In the genomic region with DNA sequence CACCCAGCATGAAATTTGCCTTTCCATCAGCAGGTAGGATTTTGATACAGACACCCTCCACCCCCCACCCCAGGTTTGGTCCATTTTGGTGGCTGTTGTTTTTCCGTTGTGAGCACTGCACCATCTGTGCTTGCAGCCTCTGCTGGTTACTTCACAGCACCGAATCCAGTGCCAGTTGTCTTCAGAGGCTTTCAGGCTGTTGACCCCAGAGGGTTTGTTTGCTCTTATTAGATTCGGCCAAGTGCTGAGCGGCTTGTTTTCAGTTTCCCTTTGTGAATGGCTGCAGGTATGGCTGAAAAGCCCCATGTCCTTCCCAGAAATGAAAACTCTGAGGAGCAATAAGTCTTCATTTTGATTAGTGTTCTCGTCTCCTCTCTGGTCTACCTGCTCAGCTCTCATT, we compare ENCODE assay signal across 38 mouse cellular contexts. TPM values are rescaled to one million over a fixed set of nuclear protein-coding genes. Genes with fewer than 3 reads are reported as not detected.
"Had no signal": no experiment of that assay in that cellular context is flagged by ENCODE, and none has a peak within 500 bp of the region (broad histone marks: within the 10 kb centered on the region; RNA-seq: fewer than 3 reads in every experiment).

No protein-coding gene starts in this region.

- H3K9me3 ChIP-seq: embryonic facial prominence, embryonic 10.5 days; embryonic facial prominence, embryonic 12.5 days; embryonic facial prominence, embryonic 13.5 days; embryonic facial prominence, embryonic 15.5 days; forebrain, embryonic 10.5 days; forebrain, embryonic 12.5 days; forebrain, embryonic 13.5 days; forebrain, embryonic 15.5 days had no signal

- H3K4me3 ChIP-seq: embryonic facial prominence, embryonic 10.5 days; embryonic facial prominence, embryonic 12.5 days; embryonic facial prominence, embryonic 13.5 days; embryonic facial prominence, embryonic 15.5 days; erythroblast, embryonic 14.5 days; forebrain, embryonic 10.5 days; forebrain, embryonic 12.5 days; forebrain, embryonic 13.5 days; forebrain, embryonic 15.5 days; gastrocnemius, adult 2 months; heart, adult 2 months had no signal

- H3K9ac ChIP-seq: embryonic facial prominence, embryonic 12.5 days; embryonic facial prominence, embryonic 13.5 days; embryonic facial prominence, embryonic 15.5 days; forebrain, embryonic 12.5 days; forebrain, embryonic 13.5 days; forebrain, embryonic 15.5 days; forebrain, postnatal 0 days had no signal

- H3K4me1 ChIP-seq: embryonic facial prominence, embryonic 10.5 days; embryonic facial prominence, embryonic 12.5 days; embryonic facial prominence, embryonic 13.5 days; embryonic facial prominence, embryonic 15.5 days; forebrain, embryonic 10.5 days; forebrain, embryonic 12.5 days; forebrain, embryonic 13.5 days; forebrain, embryonic 15.5 days had no signal

- H3K4me2 ChIP-seq: embryonic facial prominence, embryonic 12.5 days; embryonic facial prominence, embryonic 13.5 days; embryonic facial prominence, embryonic 15.5 days; forebrain, embryonic 12.5 days; forebrain, embryonic 13.5 days; forebrain, embryonic 15.5 days had no signal

- H3K27ac ChIP-seq: embryonic facial prominence, embryonic 10.5 days; embryonic facial prominence, embryonic 12.5 days; embryonic facial prominence, embryonic 13.5 days; embryonic facial prominence, embryonic 15.5 days; forebrain, embryonic 10.5 days; forebrain, embryonic 12.5 days; forebrain, embryonic 13.5 days; forebrain, embryonic 15.5 days; gastrocnemius, adult 2 months; heart, adult 2 months had no signal

- DNase-seq: cerebellum, adult 2 months; cerebellum, adult 8-10 months; cerebellum, adult 9-10 months; cerebellum, adult 9-11 months; cerebellum, postnatal 10 days; cerebellum, postnatal 14 days; cerebellum, postnatal 25 days; cerebellum, postnatal 36 days; embryo, embryonic 11 days; forebrain, postnatal 0 days; gastrocnemius, adult 2 months; gastrocnemius, postnatal 10 days; gastrocnemius, postnatal 14 days; gastrocnemius, postnatal 25 days; gastrocnemius, postnatal 36 days; heart, adult 11 months; heart, adult 18-20 months; heart, adult 2 months had no signal

- ATAC-seq: forebrain, embryonic 13.5 days; forebrain, embryonic 14.5 days; forebrain, embryonic 15.5 days; forebrain, embryonic 16.5 days; forebrain, postnatal 0 days had no signal

- H3K27me3 ChIP-seq: embryonic facial prominence, embryonic 12.5 days; embryonic facial prominence, embryonic 13.5 days; embryonic facial prominence, embryonic 15.5 days; forebrain, embryonic 12.5 days; forebrain, embryonic 13.5 days; forebrain, embryonic 15.5 days had no signal

- H3K36me3 ChIP-seq: embryonic facial prominence, embryonic 10.5 days; embryonic facial prominence, embryonic 12.5 days; embryonic facial prominence, embryonic 15.5 days; forebrain, embryonic 10.5 days; forebrain, embryonic 12.5 days; forebrain, embryonic 15.5 days had no signal

RNA-seq across cellular contexts. Expression of gene Entpd8, which starts 40.0 kb away (rescaled TPM):
- total RNA-seq: common myeloid progenitor, adult 5-6 weeks; forebrain, postnatal 0 days; gastrocnemius, adult 18-20 months; gastrocnemius, adult 2 months; gastrocnemius, adult 8-10 months; gastrocnemius, postnatal 10 days; gastrocnemius, postnatal 14 days; gastrocnemius, postnatal 25 days; gastrocnemius, postnatal 4 days; granulocyte monocyte progenitor cell, adult 5-6 weeks; heart, adult 18-20 months; heart, adult 2 months had no signal
- polyA plus RNA-seq: cerebellum, adult 2 months; cortical plate, adult 2 months; embryonic facial prominence, embryonic 10.5 days; embryonic facial prominence, embryonic 11.5 days; embryonic facial prominence, embryonic 12.5 days; embryonic facial prominence, embryonic 13.5 days; embryonic facial prominence, embryonic 15.5 days; forebrain, embryonic 10.5 days; forebrain, embryonic 11.5 days; forebrain, embryonic 12.5 days; forebrain, embryonic 13.5 days; forebrain, embryonic 14.5 days; forebrain, embryonic 15.5 days; forebrain, embryonic 16.5 days; forebrain, postnatal 0 days; heart, adult 2 months had no signal

RNA-seq across cellular contexts. Expression of gene Noxa1, which starts 54.9 kb away (rescaled TPM):
- total RNA-seq: forebrain, postnatal 0 days; gastrocnemius, adult 18-20 months; gastrocnemius, adult 2 months; gastrocnemius, adult 8-10 months; gastrocnemius, postnatal 10 days; gastrocnemius, postnatal 14 days; gastrocnemius, postnatal 25 days; gastrocnemius, postnatal 36 days; gastrocnemius, postnatal 4 days; granulocyte monocyte progenitor cell, adult 5-6 weeks; heart, adult 18-20 months; heart, adult 2 months had no signal
- polyA plus RNA-seq: cerebellum, adult 2 months; cortical plate, adult 2 months; embryonic facial prominence, embryonic 11.5 days; embryonic facial prominence, embryonic 12.5 days; embryonic facial prominence, embryonic 13.5 days; forebrain, embryonic 12.5 days; forebrain, embryonic 13.5 days; forebrain, embryonic 14.5 days; forebrain, embryonic 15.5 days; forebrain, embryonic 16.5 days; forebrain, postnatal 0 days; frontal cortex, adult 2 months; heart, adult 2 months had no signal
